Mouse (Mus musculus): ENCODE measurements around the gene Sytl3.

GRCm38 (mm10) chr17:6779632-6780031 is 120.7 kb downstream of the Sytl3 start:
- no peak for TF ChIP-seq CTCF (IDR thresholded peaks at IDR 0.05; ENCODE audit: control insufficient read depth, insufficient read depth, low read length)
- no peak for TF ChIP-seq POLR2A (IDR thresholded peaks at IDR 0.05; ENCODE audit: borderline replicate concordance, control insufficient read depth, low read depth, low read length)

All from bone marrow, adult 2 months (tissue).